Mouse (Mus musculus) natural killer cell, adult 2 months (primary cell): ENCODE data around the gene Lhfpl4.

ENCODE experiments used
- DNase-seq, 2 experiments: peaks; one replicate each; pipeline ENCODE4 v3.0.0; 2022; ENCODE audit warnings: low spot score in 2 of 2

Gene Lhfpl4

DNA sequence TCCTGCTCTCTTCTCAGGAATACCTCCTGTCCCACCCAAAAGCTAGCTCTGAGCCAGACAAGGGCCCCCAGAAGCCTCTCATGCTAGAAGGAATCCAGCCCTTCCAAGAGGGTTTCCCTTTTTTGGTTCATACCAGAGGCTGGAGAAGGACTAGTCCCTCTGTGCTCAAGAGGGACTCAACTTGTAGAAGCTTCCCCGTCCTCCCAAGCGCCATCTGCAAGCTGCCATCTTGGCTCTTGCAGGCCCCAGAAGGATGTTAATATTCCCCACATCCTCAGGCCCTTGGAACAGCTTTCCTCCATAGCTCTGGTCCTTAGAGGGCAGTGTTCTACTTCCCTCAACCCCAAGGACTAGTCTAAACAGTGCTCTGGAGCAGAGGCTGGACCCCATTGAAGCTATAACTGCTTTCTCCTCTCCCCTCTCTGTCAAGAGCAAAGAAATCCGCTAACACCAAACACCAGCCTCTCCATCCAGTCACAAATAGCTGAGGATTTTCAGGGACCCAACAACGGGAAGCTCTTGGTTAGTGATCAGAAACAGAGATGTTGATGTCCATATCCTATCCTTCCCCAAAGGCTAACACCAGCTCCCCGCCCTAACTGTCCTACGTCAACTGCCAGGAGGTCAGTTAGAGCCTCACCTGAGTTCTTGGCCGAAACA lies 26.7 kb downstream of the Lhfpl4 start:
- no peak for DNase-seq

DNA sequence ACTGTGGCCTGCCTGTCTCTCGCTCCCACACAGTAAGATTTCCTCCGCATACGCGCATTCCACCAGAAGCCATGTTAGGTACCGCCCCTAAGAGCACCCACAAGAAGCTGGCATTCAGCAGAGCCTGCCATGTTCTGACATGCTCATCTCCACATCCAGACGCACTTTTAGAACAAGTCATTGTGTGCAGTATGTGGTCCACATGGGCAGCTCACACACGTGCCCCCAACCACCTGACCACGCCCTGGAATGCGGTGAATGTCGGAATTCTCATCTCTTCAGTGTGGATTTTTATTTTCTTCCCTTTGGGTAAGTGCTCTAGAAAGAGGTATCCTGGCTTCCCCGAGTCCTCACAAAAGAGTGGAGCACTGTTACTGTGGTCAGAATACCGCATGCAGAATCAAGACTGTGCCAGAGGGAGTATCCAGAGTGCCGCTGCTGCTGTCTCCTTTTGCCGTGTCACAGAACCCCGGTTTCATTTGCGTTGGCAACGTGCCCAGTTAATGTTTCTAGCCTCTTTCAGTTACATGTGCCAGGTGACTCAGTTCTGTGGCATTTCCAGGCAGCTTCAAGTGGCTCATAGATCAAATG lies 28.4 kb downstream of the Lhfpl4 start:
- DNase-seq, result no peak

DNA sequence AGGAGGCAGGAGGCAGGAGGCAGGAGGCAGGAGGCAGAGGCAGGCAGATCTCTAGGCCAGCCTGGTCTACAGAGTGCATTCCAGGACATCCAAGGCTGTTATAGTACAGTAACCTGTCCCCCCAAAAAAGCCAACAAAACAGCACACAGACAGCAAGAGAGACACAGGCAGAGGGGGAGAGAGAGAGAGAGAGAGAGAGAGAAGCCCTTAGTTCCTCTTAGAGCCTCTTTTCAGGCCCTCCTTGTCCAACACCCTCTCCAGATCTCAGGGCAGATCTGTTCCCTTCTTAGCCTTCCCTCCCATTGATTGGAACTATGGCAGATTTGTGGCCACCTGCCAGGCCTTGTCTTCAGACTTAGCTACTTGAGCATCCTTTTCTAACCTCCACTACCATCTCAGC lies 31.7 kb downstream of the Lhfpl4 start:
- no peak for DNase-seq

DNA sequence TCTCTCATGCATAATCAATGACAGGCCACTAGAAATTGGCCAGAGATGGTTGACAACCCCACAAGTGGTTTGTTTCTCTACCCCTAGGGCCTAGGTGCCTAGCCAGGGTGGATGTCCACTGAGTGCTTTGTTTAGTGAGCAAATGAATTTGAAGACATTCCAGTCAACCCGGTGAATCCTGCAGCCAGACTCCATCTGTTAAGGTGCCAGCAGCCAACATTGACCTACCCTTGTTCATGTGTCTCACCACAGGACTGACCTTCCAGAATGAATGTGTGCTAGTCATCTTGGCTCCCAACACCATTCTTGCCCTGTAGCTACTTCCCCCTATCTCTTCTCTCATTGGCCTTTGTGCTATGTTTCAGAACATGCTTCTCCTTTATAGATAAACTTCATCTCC lies 33.2 kb downstream of the Lhfpl4 start:
- DNase-seq, result no peak

DNA sequence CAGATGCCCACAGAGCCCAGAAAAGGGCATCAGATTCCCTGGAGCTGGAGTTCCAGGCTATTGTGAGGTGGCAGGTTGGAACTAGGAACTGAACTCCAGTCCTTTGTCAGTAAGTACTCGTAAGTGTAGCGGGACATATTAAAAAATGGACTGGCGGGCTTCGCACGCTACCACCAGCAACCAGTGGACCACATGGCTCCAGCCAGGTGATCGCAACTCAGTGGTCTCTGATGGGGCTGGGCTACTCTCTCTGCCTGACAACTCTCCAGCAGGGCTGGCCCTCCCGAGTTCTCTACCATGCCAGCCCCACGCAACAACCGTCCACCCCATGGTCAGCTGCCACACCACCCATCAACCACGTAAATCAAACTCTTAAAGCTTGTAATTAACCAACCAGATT lies 35.1 kb downstream of the Lhfpl4 start:
- no peak for DNase-seq

DNA sequence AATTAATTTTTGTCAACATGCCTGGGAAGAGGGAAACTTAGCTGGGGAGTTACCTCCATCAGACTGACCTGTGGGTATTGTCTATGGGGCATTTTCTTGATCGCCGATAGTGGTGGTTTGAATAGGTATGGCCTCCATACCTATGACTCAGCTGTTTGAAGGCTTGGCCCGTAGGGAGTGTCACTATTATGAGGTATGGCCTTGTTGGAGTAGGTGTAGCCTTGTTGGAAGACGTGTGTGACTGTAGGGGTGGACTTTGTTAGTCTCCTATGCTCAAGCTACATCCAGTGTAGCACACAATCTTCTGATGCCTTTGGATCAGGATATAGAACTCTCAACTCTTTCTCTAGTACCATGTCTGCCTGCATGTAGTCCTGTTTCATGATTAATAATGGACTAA lies 39.1 kb downstream of the Lhfpl4 start:
- no peak for DNase-seq

DNA sequence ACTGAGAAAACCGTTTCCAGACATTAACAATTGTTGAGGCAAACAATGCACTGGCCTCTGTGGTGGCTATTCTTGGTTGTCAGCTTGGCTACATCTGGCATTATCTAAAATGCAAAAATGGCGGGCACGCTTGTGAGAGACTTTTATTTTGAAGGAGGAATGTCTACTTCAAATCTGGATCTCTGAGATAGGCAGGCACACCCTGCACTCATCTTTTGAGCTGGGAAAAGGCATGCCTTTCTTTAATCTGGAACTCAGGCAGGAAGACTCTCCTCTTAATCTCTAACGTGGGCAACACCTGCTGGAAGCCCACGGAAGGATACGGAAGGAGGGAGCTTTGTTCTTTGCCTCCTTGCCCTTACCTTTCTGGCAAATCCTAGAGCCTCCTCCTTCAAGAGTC lies 40.3 kb downstream of the Lhfpl4 start:
- no peak for DNase-seq

DNA sequence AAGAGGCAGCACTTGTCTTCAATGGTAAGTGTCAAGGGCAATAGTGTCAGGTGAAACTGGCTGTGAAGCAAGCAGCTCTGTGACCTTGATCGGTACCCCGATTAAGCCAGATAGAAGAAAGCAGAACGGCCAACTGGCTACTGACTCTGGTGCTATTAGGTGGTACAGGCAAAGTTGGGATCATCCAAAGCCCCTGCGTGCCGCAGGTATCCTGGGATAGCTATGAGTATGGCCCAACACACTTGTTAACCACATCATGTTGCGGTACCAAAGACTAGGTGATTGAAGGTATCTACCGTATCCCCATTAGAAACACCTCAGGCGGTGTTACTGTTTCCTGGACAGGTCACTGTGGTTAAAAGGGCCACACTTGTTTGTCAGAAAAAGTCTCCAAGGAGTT lies 41.1 kb downstream of the Lhfpl4 start:
- DNase-seq, result no peak

DNA sequence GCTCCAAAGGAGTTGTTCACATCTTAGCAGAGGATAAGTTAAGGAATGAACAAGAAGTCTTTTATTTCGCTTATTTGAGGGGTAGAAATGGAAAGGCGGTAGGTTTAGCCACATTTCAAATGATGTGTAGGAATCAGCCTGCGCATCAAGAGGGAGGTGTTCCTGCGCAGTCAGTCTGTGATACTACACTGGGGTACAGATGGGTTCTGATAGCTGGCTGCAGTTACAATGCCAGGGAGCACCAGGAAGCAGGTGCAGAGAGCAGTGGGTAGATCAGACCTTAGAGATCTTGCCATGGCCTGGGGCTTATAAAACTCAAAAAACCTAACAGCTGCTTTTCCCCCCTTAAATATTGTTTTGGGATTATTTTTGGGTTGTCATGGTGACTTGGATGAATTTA lies 49.9 kb downstream of the Lhfpl4 start:
- no peak for DNase-seq

DNA sequence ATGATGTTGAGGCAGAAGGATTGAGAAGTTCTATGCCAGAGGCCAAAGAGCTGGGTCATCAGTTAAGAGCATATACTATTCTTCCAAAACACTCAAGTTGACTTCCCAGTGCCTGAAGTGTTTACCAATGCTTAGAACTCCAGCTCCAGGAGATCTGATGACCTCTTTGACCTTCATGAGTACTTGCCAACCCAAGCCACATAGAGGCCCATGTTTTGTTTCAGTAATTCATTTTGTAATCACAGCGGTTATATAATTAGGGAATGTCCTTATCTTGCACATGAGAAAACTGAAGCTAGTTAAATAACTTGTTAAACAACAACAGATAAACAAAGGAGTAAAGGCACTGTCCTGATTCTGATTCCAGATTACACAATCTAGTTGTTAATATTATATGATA lies 50.4 kb downstream of the Lhfpl4 start:
- no peak for DNase-seq

DNA sequence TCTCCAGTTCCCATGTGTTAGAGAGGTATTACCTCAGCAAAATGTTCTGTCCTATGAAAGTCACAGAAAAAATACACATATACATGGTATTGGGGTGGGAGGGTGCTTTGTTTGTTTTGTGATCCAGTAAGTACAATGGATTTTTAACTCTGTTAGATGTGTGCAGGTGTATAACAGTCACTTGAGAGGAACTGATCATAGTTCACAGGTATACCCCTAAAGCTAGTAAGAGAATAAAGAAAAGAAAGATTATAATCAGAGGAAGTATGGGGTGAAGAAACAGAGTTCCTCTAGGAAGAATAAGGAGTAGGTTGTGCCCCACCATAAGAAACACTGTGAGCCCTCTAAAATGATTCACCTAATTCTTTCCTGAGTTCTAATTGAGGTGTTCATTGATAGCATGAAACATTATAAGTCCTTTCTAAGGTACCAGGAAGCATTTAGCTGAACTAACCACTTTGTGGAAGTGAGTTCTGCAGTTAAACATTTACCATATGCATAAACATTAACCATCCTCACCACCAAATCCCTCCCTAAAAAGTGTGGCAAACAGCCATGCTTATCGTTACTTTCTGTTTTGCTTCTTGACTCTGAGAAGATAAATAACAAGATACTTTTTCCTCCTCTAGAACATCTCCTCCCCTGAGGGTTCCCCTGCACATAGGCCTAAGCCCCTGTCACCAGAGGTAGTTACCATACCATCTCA lies 53.6 kb downstream of the Lhfpl4 start:
- DNase-seq, result no peak

DNA sequence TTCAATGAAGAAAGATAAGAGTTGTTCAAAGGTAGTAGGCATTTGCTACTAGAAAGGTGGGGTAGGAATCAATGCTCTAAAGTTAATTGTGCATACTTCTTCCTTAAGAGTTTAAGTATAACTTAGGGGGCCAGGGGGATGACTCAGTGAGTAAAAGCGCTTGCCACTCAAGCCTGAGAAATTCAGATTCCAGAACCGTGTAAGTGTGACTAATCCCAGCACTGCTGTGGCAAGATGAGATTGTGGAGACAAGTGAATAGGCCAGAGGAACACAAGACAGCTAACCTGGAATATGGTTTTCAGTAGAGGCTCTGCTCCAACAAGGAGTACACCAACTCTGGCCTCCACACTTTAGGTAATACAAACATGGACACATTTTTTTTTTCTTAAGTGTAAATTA lies 61.8 kb downstream of the Lhfpl4 start:
- no peak for DNase-seq

DNA sequence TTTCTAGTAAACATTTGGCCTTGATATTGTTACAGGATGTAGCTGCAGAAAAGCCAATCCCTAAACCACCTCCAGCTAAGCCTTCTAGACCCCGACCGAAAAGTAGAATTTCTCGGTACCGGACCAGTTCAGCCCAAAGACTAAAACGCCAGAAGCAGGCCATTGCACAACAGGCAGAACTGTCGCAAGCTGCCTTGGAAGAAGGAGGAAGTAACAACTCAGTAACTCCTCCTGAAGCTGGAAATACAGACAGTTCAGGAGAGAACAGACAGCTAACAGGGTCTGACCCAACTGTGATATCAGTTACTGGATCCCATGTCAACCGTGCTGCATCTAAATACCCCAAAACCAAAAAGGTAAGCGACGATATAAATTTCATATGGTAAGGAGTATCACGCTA lies 74.4 kb downstream of the Lhfpl4 start:
- DNase-seq, result no peak
